In the genomic region with DNA sequence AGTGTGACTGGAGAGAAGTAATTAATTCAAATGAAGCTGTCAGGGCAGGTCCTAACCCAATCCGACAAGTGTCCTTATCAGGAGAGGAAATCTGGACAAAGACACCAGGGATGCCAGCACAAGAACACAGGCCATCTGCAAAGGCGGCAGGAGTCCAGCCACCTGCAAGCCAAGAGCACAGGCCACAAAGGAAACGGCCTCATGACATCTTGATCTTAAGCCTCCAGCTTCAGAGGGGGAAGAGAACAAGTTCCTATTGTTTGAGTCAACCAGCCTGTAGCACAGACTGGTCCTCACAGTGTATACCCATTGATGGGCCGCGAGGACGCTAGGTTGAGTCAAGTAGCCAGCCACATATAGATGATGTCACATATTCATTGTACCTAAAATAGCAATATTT, we compare ENCODE assay signal across 16 mouse cellular contexts.
DNase-seq lines count a peak whose midpoint lies in the region; ATAC-seq lines count a peak whose summit lies in the region.
"Had no signal": no experiment of that assay in that cellular context is flagged by ENCODE, and none has a peak within 500 bp of the region (broad histone marks: within the 10 kb centered on the region; RNA-seq: fewer than 3 reads in every experiment).

No protein-coding gene starts in this region.

- no peaks in the 10 kb centered on the region for H3K4me1 ChIP-seq in embryonic facial prominence, embryonic 11.5 days (ENCODE audit: control insufficient read depth, insufficient read depth, low read length)
- H3K4me1 ChIP-seq in embryonic facial prominence, embryonic 10.5 days, result peaks cover 24% of the 10 kb centered on the region
- H3K4me1 ChIP-seq in limb, embryonic 12.5 days (replicated peaks), result peaks cover 44% of the 10 kb centered on the region
- peaks cover 46% of the 10 kb centered on the region for H3K4me1 ChIP-seq in limb, embryonic 10.5 days
- H3K4me1 ChIP-seq: lung, embryonic 15.5 days had no signal

- no peak overlapping the region for H3K27ac ChIP-seq in embryonic facial prominence, embryonic 11.5 days (replicated peaks; ENCODE audit: low read depth, low read length)
- H3K27ac ChIP-seq in embryonic facial prominence, embryonic 10.5 days (replicated peaks), result no peak overlapping the region; the same call in 1 of the 2 replicates
- 0 out of 2 replicates have a peak overlapping the region, but pooled peaks have one; percentile 4 for H3K27ac ChIP-seq in limb, embryonic 12.5 days
- no peak overlapping the region for H3K27ac ChIP-seq in limb, embryonic 10.5 days
- H3K27ac ChIP-seq: forebrain, embryonic 13.5 days; liver, embryonic 13.5 days; lung, embryonic 15.5 days; neural tube, embryonic 12.5 days had no signal

- 0 out of 2 replicates have a peak, but pooled peaks have one; percentile 52 for ATAC-seq in embryonic facial prominence, embryonic 11.5 days (replicated peaks; ENCODE audit: insufficient number of reproducible peaks, low FRiP score, low TSS enrichment, low read depth)
- ATAC-seq in limb, embryonic 12.5 days (ENCODE audit: insufficient number of reproducible peaks, insufficient read depth, low FRiP score, low TSS enrichment, low read depth), result no peak
- ATAC-seq: forebrain, embryonic 13.5 days had no signal

- no peak for DNase-seq in embryonic facial prominence, embryonic 11.5 days (ENCODE audit: low spot score)
- no peak for DNase-seq in embryonic facial prominence, embryonic 10.5 days (ENCODE audit: low spot score)
- no peak for DNase-seq in limb, embryonic 10.5 days (ENCODE audit: low spot score)
- DNase-seq in cerebellum, adult 11 months, result peak; percentile 68
- peak; percentile 77 to 81 for DNase-seq in cerebellum, postnatal 14 days
- DNase-seq in layer of hippocampus, postnatal 36 days, result no peak
- no peak for DNase-seq in layer of hippocampus, postnatal 25 days (ENCODE audit: extremely low spot score in 1 of 2, low spot score in 1 of 2)
- DNase-seq: adrenal gland, adult 8-10 months; heart, postnatal 36 days; liver, embryonic 13.5 days; thymus, postnatal 4 days had no signal

- H3K36me3 ChIP-seq in embryonic facial prominence, embryonic 11.5 days (replicated peaks; ENCODE audit: control insufficient read depth, insufficient read depth, low read depth, low read length), result no peaks in the 10 kb centered on the region; the same call in 1 of the 2 replicates
- no peaks in the 10 kb centered on the region for H3K36me3 ChIP-seq in embryonic facial prominence, embryonic 10.5 days (replicated peaks)
- no peaks in the 10 kb centered on the region for H3K36me3 ChIP-seq in limb, embryonic 12.5 days
- H3K36me3 ChIP-seq in limb, embryonic 10.5 days, result peaks cover 12% of the 10 kb centered on the region
- H3K36me3 ChIP-seq: liver, embryonic 13.5 days; lung, embryonic 15.5 days; neural tube, embryonic 12.5 days had no signal

- no peak overlapping the region for H3K4me2 ChIP-seq in embryonic facial prominence, embryonic 11.5 days (ENCODE audit: low read depth, low read length)
- H3K4me2 ChIP-seq in limb, embryonic 12.5 days, result no peak overlapping the region
- H3K4me2 ChIP-seq: forebrain, embryonic 13.5 days; heart, embryonic 11.5 days; liver, embryonic 13.5 days; lung, embryonic 15.5 days; neural tube, embryonic 12.5 days had no signal

- 46% methylated on average over 6 of the region's 6 CpGs for WGBS in embryonic facial prominence, embryonic 11.5 days
- WGBS in embryonic facial prominence, embryonic 10.5 days, result 41% methylated on average over 6 of the region's 6 CpGs
- WGBS in limb, embryonic 12.5 days, result 72% methylated on average over 6 of the region's 6 CpGs
- WGBS in limb, embryonic 10.5 days, result 74% methylated on average over 6 of the region's 6 CpGs

- H3K27me3 ChIP-seq in embryonic facial prominence, embryonic 11.5 days (ENCODE audit: control insufficient read depth, insufficient read depth, low read length), result no peaks in the 10 kb centered on the region
- no peaks in the 10 kb centered on the region for H3K27me3 ChIP-seq in embryonic facial prominence, embryonic 10.5 days (replicated peaks; ENCODE audit: low read depth, poor library complexity, severe bottlenecking)
- no peaks in the 10 kb centered on the region for H3K27me3 ChIP-seq in limb, embryonic 12.5 days
- no peaks in the 10 kb centered on the region for H3K27me3 ChIP-seq in limb, embryonic 10.5 days (ENCODE audit: low read depth, poor library complexity, severe bottlenecking)
- H3K27me3 ChIP-seq: forebrain, embryonic 13.5 days; lung, embryonic 15.5 days; neural tube, embryonic 12.5 days had no signal

- H3K4me3 ChIP-seq in embryonic facial prominence, embryonic 11.5 days (ENCODE audit: low read depth, low read length), result no peak overlapping the region
- no peak overlapping the region for H3K4me3 ChIP-seq in embryonic facial prominence, embryonic 10.5 days
- no peak overlapping the region for H3K4me3 ChIP-seq in limb, embryonic 12.5 days (replicated peaks)
- H3K4me3 ChIP-seq in limb, embryonic 10.5 days, result no peak overlapping the region
- H3K4me3 ChIP-seq: forebrain, embryonic 13.5 days; liver, embryonic 13.5 days; lung, embryonic 15.5 days; neural tube, embryonic 12.5 days had no signal

- H3K9me3 ChIP-seq in embryonic facial prominence, embryonic 11.5 days (replicated peaks; ENCODE audit: control insufficient read depth, low read length), result no peaks in the 10 kb centered on the region
- no peaks in the 10 kb centered on the region for H3K9me3 ChIP-seq in embryonic facial prominence, embryonic 10.5 days
- H3K9me3 ChIP-seq in limb, embryonic 12.5 days, result no peaks in the 10 kb centered on the region
- no peaks in the 10 kb centered on the region for H3K9me3 ChIP-seq in limb, embryonic 10.5 days (replicated peaks)
- H3K9me3 ChIP-seq: forebrain, embryonic 13.5 days; liver, embryonic 13.5 days; lung, embryonic 15.5 days; neural tube, embryonic 12.5 days had no signal

- H3K9ac ChIP-seq in embryonic facial prominence, embryonic 11.5 days (replicated peaks; ENCODE audit: low read length), result no peak overlapping the region
- no peak overlapping the region for H3K9ac ChIP-seq in limb, embryonic 12.5 days (replicated peaks)
- H3K9ac ChIP-seq: forebrain, embryonic 13.5 days; liver, embryonic 13.5 days; lung, embryonic 15.5 days; neural tube, embryonic 12.5 days had no signal

Comparison
In these comparisons a context has a peak if more than half of its experiments do, and no peak if none do; other contexts are left out.
1. DNase-seq: peak in cerebellum, adult 11 months (single experiment) and cerebellum, postnatal 14 days (2 of 2); none in embryonic facial prominence, embryonic 11.5 days (single experiment), embryonic facial prominence, embryonic 10.5 days (single experiment), limb, embryonic 10.5 days (single experiment), layer of hippocampus, postnatal 36 days (0 of 2) and layer of hippocampus, postnatal 25 days (0 of 2).